Mouse (Mus musculus) Patski (cell line): ENCODE data around the gene Tbcd. TPM values are rescaled to one million over a fixed set of nuclear protein-coding genes. Genes with fewer than 3 reads are reported as not detected.

Experiments used
- ATAC-seq: fragments of 100-300 bp; one replicate; pipeline ENCODE4 v1.8.0; 2021
- CTCF ChIA-PET: fragments of 350-600 bp; sonication (Branson Sonifier 250); formaldehyde crosslinking; loops from one replicate; lab custom pipeline; 2022; ENCODE audit warnings: inconsistent platforms; lab: Charles Lee
- POLR2A ChIA-PET: fragments of 350-600 bp; sonication (Branson Sonifier 250); formaldehyde crosslinking; loops from one replicate; lab custom pipeline; 2022; ENCODE audit warnings: antibody characterized with exemption, inconsistent platforms; lab: Charles Lee
- DNase-seq: peaks from one replicate; pipeline ENCODE4 v3.0.0-alpha.2; 2011; ENCODE audit warnings: low read depth, low spot score
- H3K27me3 ChIP-seq: fragments of 371-371 bp; one replicate; pipeline ENCODE4 v1.5.1; 2021
- CTCF ChIP-seq: fragments of 100-300 bp; IDR thresholded peaks from one replicate; pipeline ENCODE4 v1.5.1; 2021
- in situ Hi-C: fragments of 300-500 bp; cut with MboI; formaldehyde crosslinking; loops from 3 replicates; pipeline ENCODE4 v1.11.1; 2018; ENCODE audit warnings: low pct_unique_long_range_greater_than_20kb, mixed read lengths
- polyA plus RNA-seq: library from polyadenylated mRNA; unstranded; gene quantifications from one replicate; pipeline ENCODE4 v1.2.3, GENCODE M21; 2021

The Tbcd gene
- polyA plus RNA-seq, 1 experiment from 2014 or later = 57.5 TPM

GRCm38 (mm10) chr11:121510512-121511246, 58.9 kb downstream of the Tbcd start:
- ChIA-PET POLR2A (no interaction called here), CTCF (no interaction called here)
- H3K27me3 ChIP-seq = no peaks in the 10 kb centered on the region
- no peak for TF ChIP-seq CTCF
- no peak for DNase-seq
- in situ Hi-C loops = no loop called here
- no peak for ATAC-seq

DNA sequence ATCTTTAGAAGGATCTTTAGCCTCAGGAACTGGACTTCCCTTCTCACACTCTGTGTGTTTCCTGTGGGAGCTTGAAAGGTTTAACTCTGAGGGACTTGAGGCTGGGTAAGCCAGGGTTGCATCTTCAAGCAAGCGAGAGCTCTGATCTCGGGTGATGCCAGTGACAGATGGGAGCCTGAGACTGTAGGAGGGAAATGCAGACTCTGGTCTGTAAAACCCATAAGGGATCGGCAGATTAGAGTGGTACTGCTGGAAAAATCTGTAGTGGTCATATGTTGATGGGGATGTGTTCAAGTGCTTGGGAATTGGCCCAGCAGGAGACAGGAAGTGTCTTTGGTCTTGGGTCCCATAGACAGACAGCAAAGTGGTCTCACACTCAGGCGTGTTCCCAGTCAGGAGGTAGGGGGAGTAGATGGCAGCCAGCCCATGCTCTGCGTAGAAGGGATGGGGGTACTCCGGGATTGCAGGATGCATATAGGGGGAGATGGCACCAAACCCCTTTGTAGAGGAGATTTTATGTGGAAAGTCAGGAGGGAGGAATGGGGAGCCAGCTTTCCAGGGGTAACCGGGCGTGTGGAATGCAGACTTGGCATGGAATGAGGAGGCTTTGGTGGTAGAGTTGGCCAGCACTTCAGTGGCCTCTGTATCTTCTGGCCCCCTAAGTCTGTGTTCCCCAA, 61.3 kb downstream of the Tbcd start:
- ATAC-seq = peak; percentile 70
- in situ Hi-C loops = no loop called here
- CTCF ChIA-PET = interaction anchor here (1.2 kb wide), 1 partner anchor 10 kb away, joined by 4 read pairs; no protein-coding TSS in a partner anchor

DNA sequence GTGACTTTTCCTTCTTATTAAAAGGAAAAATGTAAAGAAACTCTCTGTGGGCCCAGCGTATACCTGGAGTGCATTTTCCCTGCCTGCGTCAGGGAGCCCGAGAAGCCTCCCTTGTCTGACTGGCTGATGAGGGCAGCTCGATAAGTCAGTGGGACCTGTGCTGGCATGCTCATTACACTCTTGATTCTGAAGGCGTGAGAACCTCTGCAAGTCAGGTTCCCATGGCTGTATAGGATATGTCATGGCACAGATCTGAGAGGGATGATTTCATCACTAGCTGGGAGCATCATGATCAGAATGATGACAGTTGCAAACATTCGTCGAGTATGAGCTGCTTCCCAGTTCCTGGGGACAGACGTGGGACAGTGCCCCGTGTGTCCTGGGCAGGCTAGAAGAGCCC, 64.2 kb downstream of the Tbcd start:
- CTCF ChIA-PET = interaction anchor here (0.9 to 1.5 kb wide), 3 partner anchors 10 to 34 kb away, joined by 3 to 6 read pairs (median 3); no protein-coding TSS in a partner anchor
- in situ Hi-C loops = no loop called here
- H3K27me3 ChIP-seq = no peaks in the 10 kb centered on the region
- no peak for TF ChIP-seq CTCF
- DNase-seq (no peak), ATAC-seq (no peak)
- POLR2A ChIA-PET = no interaction called here

More for the DNA sequence above, 61.3 kb downstream of the Tbcd start:
- DNase-seq = peak; percentile 9
- no peak for TF ChIP-seq CTCF
- no peaks in the 10 kb centered on the region for H3K27me3 ChIP-seq
- POLR2A ChIA-PET = interaction anchor here (0.6 kb wide), 1 partner anchor 53 kb away, joined by 3 read pairs; no protein-coding TSS in a partner anchor

DNA sequence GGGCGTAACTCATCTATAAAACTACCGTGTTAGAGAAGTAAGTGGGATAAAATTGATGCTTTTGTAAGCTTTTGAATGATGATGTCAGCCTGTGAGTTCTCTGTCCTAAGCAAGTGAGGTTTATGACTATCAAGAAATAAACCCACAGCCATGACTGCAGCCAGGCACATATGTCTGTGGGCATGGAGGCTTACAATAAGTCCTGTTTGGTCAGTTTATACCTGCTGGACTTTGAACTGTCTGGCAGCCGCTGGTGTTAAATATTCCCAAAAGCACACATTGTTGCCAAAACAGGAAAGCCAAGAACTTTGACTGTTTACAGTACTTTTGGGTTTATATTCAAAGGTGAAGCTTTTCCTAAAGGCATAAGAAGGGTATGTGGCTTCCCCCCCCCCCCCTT, 65.2 kb downstream of the Tbcd start:
- no peaks in the 10 kb centered on the region for H3K27me3 ChIP-seq
- ChIA-PET POLR2A (no interaction called here), CTCF (interaction anchor here (1.5 kb wide), 1 partner anchor 11 kb away, joined by 6 read pairs; no protein-coding TSS in a partner anchor)
- DNase-seq (no peak), ATAC-seq (no peak)
- in situ Hi-C loops = no loop called here
- TF ChIP-seq CTCF = no peak

DNA sequence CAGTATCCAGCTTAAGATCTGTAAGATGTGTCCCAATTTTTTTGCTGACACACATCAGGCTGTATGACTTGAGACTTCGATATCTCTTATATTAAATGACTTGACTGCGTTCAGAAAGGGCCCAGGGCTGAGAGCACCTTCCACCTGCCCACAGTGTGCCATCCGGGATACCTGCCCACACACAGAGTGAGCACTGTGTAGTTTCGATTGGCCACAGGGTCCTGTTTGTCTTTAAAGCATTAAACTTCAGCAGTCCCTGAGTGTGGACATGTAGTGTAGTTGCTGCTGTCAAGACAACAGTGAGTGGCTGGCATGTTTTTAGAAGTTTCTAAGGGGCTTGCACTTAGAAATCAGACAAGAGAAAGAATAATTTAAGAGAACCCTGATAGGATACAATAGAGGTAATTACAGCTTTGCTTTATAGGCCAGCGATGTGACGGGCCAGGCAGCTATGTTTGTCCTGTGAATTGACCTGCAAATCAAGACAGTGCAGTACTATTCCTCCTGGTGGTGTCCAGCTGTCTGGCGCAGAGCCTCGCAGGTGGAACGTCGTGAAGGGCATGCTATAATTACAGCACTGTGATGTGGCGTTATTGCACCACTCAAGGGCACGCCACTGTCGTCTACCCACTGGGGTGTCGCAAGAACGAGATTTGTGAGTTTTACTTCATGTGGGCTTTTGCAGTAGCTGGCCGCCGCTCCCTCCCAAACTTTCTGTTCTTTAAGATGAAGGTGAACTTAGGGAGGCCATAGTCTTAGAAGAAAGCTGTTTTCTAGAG, 66.1 kb downstream of the Tbcd start:
- ATAC-seq = no peak
- H3K27me3 ChIP-seq = no peaks in the 10 kb centered on the region
- ChIA-PET CTCF (interaction anchor here (0.9 kb wide), 1 partner anchor 16 kb away, joined by 3 read pairs; no protein-coding TSS in a partner anchor), POLR2A (no interaction called here)
- DNase-seq = no peak
- TF ChIP-seq CTCF = no peak
- in situ Hi-C loops = no loop called here

GRCm38 (mm10) chr11:121519131-121519530, 67.4 kb downstream of the Tbcd start, which contains the start of gene Zfp750:
Gene Zfp750 (minus strand): TSS chr11:121519333.
- DNase-seq (no peak), ATAC-seq (no peak)
- in situ Hi-C loops = no loop called here
- no peaks in the 10 kb centered on the region for H3K27me3 ChIP-seq
- CTCF ChIA-PET = interaction anchor here (0.9 kb wide), 1 partner anchor 17 kb away, joined by 3 read pairs; no protein-coding TSS in a partner anchor
- TF ChIP-seq CTCF = no peak
- POLR2A ChIA-PET = no interaction called here

DNA sequence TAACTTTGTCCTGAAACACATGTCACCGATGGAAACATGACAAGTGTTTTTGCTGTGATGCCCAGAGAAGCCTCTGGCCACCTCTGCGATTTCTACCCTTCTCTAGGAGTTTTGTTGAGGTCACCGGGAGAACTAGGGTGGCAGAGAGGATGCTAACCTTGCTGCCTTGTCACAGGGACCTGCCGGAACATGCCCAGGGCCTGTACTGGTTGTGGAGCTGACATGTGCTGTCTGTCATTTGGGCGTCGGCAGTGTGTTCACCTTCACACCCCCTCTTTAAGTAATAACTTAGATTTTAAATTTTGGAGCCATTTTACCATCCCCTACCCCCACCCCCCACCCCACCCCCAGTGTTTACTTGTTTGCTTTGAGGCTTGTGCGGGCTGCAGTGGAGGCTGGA, 68.0 kb downstream of the Tbcd start:
- no peak for TF ChIP-seq CTCF
- ChIA-PET POLR2A (interaction anchor here (0.9 kb wide), 1 partner anchor 18 kb away, joined by 4 read pairs; no protein-coding TSS in a partner anchor), CTCF (no interaction called here)
- DNase-seq = no peak
- no peaks in the 10 kb centered on the region for H3K27me3 ChIP-seq
- in situ Hi-C loops = no loop called here
- no peak for ATAC-seq

DNA sequence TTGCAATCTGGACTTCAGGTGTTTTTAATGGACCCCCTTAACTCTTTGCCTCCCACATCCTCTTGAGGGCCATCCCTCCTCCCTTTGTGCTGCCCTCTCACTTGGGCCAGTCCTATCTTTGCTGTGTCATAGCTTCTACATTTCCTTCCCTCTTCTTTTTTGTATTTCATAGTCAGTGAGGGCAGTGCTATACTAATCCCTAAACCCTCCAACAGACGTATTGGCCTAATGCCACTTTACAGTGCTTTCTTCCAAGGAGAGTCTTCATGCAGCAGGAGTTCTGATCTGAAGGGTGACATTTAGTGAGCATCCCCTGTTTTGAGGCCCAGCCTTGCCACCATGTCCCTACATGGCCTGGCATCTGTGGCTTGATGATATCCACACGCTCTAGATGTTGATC, 69.0 kb downstream of the Tbcd start:
- no peak for TF ChIP-seq CTCF
- no peak for DNase-seq
- ATAC-seq = no peak
- POLR2A ChIA-PET = interaction anchor here (0.7 to 0.9 kb wide), 2 partner anchors 19 to 190 kb away, joined by 4 read pairs; no protein-coding TSS in a partner anchor
- in situ Hi-C loops = no loop called here
- CTCF ChIA-PET = no interaction called here
- H3K27me3 ChIP-seq = no peaks in the 10 kb centered on the region

- ChIA-PET CTCF (interaction anchor here (1.5 kb wide), 1 partner anchor 9 kb away, joined by 4 read pairs; no protein-coding TSS in a partner anchor), POLR2A (no interaction called here)
- DNase-seq = no peak
- no peaks in the 10 kb centered on the region for H3K27me3 ChIP-seq
- in situ Hi-C loops = no loop called here
- no peak for ATAC-seq
- no peak for TF ChIP-seq CTCF
Observed at GRCm38 (mm10) chr11:121522156-121522762, 70.5 kb downstream of the Tbcd start.

DNA sequence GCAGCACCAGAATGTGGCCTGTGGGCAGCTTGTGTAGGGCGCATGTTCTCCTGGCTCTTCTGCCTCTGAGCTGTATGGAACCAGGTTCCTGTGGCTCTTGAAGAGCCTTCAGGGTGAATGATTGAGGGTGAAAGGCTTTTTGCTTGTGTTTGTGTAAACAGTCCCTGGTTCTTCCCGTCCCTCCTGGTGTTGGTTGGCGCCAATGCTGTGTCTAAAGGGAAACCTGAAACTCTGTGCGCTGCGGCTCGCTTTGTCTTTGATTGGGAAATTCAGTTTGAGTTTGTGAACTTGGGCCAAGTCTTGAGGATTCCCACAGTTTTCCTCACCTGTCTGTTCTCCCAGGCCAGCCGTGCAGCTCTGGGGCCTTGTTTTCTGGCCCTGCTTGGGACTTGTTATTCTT, 72.4 kb downstream of the Tbcd start:
- in situ Hi-C loops = no loop called here
- ChIA-PET POLR2A (no interaction called here), CTCF (interaction anchor here (0.9 kb wide), 1 partner anchor 12 kb away, joined by 3 read pairs; no protein-coding TSS in a partner anchor)
- H3K27me3 ChIP-seq = no peaks in the 10 kb centered on the region
- ATAC-seq (no peak), DNase-seq (no peak)
- no peak for TF ChIP-seq CTCF
